Mouse (Mus musculus) gastrocnemius, postnatal 36 days (tissue): ENCODE measurements around the gene Cfap46. TPM values are rescaled to one million over a fixed set of nuclear protein-coding genes. Genes with fewer than 3 reads are reported as not detected.
A peak's percentile ranks its signal among the peaks of the same experiment; 100 is the strongest.
"Not testable (repeated sequence)": the region's sequence is repeated elsewhere in the genome, so short reads cannot be mapped to it uniquely, and the experiment has no call there.

Experiments
- DNase-seq, 2 experiments: peaks; one replicate each; pipeline ENCODE4 v3.0.0; 2022
- intact Hi-C: fragments of 180-260 bp; cut with DNase I; formaldehyde crosslinking; loops from one replicate; pipeline ENCODE4 v1.15.1; 2025
- total RNA-seq, 2 experiments: library from RNA; stranded (reverse); gene quantifications; 2 replicates each; pipeline ENCODE4 v1.2.3; 2021

Cfap46 gene
- total RNA-seq, 2 experiments from 2014 or later, result 0.02 to 0.05 TPM

DNA sequence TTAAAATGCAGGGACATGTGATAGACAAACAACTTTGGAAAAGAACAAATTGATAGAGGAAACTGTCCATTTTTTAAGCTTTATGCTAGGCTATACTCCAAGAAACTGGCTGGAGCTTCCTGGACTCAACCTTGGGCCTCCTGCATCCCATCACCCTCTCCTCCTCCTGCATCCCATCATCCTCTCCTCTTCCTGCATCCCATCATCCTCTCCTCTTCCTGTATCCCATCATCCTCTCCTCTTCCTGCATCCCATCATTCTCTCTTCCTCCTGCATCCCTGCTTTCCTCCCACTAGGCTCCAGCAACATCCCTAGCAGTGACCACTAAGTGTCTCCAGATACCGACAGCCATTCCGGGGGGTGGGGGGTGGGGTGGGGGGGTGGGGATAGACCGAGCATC is 7.2 kb downstream of the Cfap46 start:
- DNase-seq, result no peak
- intact Hi-C loops, result no loop called here

DNA sequence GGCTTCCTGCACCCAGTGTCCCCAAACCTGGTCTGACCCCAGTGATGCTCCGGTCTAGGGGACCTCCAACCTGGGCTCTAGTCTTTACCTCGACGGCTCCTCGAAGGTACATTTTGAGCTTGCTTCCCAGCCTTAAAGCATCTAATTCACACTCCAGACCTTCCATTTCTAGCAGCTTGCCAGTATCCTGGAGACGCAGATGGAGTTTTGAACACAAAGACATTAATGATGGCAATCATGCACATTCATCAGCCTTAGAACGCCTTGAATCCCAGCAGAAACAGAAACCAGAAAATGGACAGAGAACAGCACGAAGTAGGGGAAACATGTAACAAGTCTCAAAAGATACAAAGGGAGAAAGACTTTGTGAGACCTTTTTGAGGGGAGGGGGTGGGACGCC is 16.7 kb downstream of the Cfap46 start:
- DNase-seq, result no peak
- intact Hi-C loops, result no loop called here

GRCm38 (mm10) chr7:139663318-139663717 is 20.3 kb downstream of the Cfap46 start:
- intact Hi-C loops, result no loop called here

GRCm38 (mm10) chr7:139659901-139660300 is 23.7 kb downstream of the Cfap46 start:
- intact Hi-C loops, result not testable (repeated sequence)

More at GRCm38 (mm10) chr7:139663318-139663717, 20.3 kb downstream of the Cfap46 start:
- DNase-seq, result no peak

DNA sequence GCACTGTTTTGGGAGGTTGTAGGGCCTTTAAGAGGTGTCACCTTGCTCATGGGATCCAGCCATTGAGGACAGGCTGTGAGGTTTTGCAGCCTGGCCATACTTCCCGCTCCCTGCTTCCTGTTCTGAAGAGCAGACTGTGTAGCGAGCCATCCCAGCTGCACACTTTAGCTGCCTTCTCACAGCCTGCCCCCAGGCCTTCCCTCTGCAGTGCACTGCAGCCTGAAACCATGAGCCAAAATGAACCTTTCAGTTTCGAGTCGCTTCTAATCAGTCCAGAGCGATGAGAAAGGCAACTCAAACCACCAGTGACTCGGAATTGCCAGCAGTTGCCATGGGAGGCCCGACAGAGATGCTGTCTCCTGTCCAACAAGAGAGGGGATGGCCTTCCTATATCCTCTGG is 33.9 kb downstream of the Cfap46 start:
- DNase-seq, result no peak
- intact Hi-C loops, result loop anchor here (2.0 to 10.0 kb wide), 2 partner anchors 35 to 215 kb away; no protein-coding TSS in a partner anchor

More at GRCm38 (mm10) chr7:139659901-139660300, 23.7 kb downstream of the Cfap46 start:
- not testable (repeated sequence) for DNase-seq

DNA sequence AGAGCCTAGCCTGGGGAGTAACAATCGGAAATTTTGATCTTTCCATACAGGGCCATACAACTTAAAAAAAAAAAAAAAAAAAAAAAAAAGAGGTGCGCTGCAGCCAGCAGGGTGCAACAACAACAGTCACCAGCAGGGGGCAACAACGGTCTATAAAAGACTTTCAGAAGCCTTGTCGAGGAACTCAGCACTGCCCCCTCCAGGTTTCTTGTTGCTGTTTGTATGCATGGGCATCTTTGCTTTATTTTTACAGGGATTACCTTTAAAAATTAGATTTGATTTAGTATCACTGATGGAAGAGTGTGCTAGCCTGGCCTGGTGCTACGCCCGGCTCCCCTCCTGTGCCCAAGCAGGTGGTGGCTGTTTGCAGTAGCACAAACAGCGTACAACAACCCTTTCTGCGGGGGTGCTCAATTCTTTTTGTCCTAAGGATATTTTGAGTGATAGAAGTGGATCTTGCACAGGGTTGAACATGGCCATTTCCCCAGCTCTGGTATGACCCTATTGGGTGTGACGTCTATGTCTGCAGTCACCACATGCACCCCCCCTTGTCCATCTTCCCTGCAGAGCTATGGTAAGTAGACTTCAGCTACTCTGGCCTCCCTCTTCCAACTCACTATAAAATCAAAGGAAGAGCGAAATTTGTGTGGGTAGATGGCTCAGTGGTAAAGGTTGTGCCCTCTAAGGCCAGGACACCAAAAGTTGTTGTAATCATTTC is 35.4 kb downstream of the Cfap46 start:
- peak; percentile 79 to 87 for DNase-seq
- intact Hi-C loops, result loop anchor here (2.0 to 10.0 kb wide), 2 partner anchors 37 to 217 kb away; no protein-coding TSS in a partner anchor

- intact Hi-C loops, result no loop called here
- no peak for DNase-seq
Measured at GRCm38 (mm10) chr7:139633393-139633792, 50.2 kb downstream of the Cfap46 start.

DNA sequence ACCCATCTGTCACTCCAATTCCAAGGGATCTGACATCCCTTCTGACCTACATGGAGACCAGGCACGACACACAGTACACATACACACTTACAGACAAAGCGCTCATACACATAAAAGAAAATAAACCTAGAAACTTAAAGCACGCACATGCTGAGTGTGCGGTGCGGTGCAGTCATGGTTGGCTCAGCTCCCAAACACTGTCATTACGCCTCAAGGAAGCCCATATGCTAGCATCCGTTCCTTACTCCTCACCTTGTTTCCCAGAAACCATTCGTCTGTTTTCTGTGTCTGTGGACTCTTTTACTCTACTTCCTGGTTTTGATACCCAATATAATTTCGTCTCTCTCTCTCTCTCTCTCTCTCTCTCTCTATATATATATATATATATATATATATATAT is 58.5 kb downstream of the Cfap46 start:
- intact Hi-C loops, result no loop called here
- DNase-seq, result no peak

DNA sequence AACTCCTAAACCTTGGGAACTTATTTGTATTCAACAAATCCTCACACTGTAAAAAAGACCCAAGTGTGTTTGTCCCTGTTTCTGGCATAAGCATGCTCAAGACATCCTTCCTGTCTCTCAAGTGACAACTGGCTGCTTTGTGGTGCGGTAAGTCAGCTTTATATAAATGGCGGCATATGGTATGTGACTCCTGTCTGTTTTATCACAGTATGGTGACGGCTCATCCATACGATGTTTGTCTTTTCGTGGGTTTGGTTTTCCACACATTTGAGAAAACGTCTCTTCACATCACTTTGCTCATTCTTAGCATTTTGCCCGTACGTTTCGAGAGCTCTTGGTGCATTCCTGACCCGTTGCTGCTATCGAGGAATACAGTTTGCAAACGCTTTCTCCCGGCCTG is 61.0 kb downstream of the Cfap46 start:
- intact Hi-C loops, result no loop called here
- DNase-seq, result no peak

GRCm38 (mm10) chr7:139615767-139616766 is 67.5 kb downstream of the Cfap46 start:
- intact Hi-C loops, result no loop called here
- peak; percentile 13 to 29 for DNase-seq

GRCm38 (mm10) chr7:139610328-139610727 is 73.3 kb downstream of the Cfap46 start:
- no peak for DNase-seq
- intact Hi-C loops, result no loop called here

- no peak for DNase-seq
- intact Hi-C loops, result no loop called here
Measured at GRCm38 (mm10) chr7:139595862-139596261, 87.8 kb downstream of the Cfap46 start.

DNA sequence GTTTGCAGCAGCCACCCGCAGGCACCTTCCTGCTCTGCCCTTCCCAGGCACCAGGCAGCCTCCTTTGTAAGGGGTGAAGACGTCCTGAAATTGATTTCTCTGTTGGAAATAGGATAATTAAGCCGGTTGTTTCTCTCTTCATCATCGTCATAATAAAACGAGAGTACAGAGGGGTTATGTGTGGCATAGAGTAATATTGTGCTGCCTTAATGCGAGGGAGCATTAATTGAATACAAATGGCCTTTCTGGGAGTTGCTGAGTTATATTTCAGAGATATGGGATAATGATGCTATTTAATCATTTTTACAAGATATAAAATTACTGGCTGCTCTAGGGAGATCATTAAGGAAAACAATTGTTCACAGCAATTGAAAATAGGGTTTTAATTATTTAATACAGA is 88.3 kb downstream of the Cfap46 start:
- DNase-seq, result no peak
- intact Hi-C loops, result no loop called here

DNA sequence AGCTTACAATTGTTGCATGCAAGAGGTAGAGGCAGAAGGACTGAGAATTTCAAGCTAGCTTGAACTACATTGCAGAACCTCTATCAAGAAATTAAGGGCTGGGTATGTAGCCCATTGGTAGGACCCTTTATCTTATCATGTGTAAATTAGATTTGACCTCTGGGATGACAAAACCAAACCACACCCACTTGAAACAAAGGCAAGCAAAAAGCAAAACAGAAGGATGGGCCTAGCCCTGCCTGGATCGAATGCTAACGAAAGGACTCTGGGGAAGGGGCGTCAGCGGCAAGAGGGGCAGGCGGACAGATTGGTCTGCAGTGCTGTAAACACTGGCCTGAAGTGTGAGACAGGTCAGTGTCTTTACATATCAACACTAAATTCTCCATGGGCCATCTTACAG is 92.3 kb downstream of the Cfap46 start:
- intact Hi-C loops, result no loop called here

DNA sequence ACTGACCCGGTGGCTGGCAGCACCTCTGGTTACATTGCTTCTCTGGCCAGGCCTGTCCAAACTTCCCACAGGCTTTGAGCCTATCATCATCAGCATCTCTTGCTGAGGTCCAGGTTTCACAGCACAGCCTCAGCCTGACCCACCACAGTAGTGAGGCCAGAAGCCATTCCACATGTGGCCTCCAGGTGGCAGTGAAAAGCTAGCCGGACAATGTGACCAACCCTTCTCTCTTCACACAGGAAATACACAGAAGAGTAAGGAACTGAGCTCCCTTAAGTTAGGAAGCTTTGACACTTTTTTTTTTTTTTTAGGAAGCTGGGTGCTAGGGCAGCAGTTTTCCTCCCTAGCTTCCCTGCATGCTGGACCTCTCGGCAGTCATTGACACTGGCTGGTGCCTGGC is 93.3 kb downstream of the Cfap46 start:
- intact Hi-C loops, result no loop called here
- peak in 1 of 2 experiments; percentile 27 for DNase-seq

More for the DNA sequence above, 92.3 kb downstream of the Cfap46 start:
- DNase-seq, result no peak

- DNase-seq, result no peak
- intact Hi-C loops, result loop anchor here (5.0 to 10.0 kb wide), 2 partner anchors 283 to 361 kb away; no protein-coding TSS in a partner anchor
Measured at GRCm38 (mm10) chr7:139587919-139588318, 95.7 kb downstream of the Cfap46 start.

DNA sequence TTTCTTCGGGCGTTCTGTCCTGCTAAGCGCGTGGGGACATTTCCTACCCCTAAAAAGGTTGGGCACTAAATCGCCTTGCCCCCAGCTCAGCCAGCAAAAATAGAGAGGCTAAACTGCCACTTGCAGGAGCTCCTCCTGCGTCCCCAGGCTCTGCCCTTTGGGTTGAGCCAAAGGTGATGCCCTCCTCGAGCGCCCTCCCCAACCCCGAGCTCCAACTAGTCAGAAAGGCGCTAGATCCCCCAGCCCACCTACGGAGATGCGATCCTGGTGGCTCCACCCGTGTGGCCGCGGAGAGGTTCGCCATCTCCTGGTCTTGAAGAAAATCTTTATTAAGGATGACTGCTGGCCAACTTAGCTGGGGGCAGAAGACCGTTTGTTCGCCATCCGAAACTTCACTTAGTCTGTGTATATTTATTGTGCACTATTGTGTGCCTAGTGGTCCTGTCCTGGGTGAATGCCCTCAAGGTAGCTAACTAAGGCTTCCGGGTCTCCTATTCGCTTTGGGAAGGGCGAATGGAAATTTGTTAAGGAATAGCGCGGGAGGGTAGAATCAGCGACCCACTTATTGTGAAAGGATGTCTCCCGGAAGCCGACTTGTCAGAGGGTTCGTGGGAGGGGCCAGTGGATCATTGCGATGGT is 98.3 kb downstream of the Cfap46 start:
- no peak for DNase-seq
- intact Hi-C loops, result loop anchor here (2.0 to 10.0 kb wide), 3 partner anchors 99 to 358 kb away; no protein-coding TSS in a partner anchor

DNA sequence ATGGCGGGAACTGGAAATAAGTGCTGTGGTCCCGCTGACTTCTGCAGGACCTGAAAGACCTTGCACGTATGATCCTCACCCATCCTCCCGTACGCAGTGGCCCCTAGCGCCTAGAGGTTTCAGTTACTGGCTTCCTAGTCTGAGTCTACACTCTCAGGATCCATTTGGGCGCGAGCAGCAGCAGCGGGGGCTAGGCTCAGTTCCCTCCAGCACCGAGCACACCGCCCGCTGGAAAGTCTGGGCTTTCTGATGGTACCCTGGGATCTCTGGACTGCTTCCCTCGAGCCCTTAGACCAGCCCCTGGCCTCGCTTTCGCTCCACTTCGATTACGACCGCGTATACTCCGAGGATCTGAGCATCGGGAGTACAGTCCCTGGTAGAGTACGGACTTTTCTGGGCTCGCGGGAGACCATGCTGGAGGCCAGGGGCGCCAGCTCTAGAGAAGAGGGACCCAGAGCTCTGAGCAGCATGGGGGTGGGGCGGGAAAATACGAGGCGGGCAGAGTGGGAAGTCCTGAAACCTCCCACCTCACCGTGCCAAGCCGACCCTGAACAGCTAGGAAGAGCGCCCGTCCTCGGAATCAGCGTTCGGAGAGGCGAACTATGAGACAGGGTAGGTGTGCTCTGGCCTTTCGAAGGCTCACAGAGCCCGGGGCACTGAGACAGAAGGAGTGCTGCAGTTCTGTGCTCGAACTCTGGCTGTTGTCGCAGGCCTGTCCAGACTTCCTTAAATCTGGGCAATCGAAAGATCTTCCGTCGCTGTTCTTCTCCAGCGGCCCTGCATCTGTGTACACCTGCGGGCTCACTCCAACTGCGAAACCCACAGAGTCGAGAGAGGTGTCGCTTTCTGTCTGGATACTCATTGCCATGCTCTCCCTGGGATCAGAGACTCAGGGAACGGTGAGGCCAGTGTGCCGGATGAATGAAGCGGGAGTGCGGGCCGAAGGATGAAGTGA is 99.1 kb downstream of the Cfap46 start:
- intact Hi-C loops, result loop anchor here (2.0 to 10.0 kb wide), 3 partner anchors 98 to 357 kb away; no protein-coding TSS in a partner anchor
- DNase-seq, result peak in 1 of 2 experiments; percentile 23

DNA sequence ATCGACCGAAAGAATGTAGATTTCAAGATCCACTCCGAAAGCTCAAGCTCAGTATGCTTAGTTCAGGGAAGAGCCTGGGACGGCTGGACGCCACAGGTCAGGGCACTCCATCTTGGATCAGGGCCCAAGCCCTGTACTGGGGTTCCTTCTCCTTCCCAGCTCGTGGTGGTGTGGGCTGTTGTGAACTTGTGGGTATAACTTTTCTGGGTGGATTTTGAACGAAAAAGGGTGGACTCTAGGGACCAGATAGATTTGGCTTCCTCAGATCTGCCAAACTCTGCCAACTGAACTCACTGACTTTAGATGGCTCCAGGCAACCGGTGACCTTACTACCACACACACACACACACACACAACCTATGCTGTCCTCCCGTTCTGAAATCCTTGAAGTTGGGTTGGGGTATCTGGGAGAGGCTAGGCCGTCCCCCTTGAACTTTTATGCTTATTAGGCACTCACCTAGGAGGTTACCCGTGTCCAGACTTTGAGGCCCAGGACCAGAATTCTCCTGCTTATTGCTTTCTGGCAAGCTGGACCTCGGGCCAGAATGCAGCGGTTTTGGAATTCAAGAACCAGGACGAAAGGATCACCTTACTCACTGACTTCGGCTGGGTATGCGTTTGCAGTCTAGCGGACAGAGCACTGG is 100.4 kb downstream of the Cfap46 start:
- intact Hi-C loops, result loop anchor here (10.0 kb wide), 1 partner anchor 278 kb away; no protein-coding TSS in a partner anchor

More for the DNA sequence above, 100.4 kb downstream of the Cfap46 start:
- DNase-seq, result no peak
